Mouse (Mus musculus) inflammation-experienced regulatory T-cells, adult 16 weeks (primary cell): ENCODE measurements around the gene Med6. TPM values are rescaled to one million over a fixed set of nuclear protein-coding genes. Genes with fewer than 3 reads are reported as not detected.

Experiments
- polyA plus RNA-seq: library from polyadenylated mRNA; unstranded; fragments of 100-300 nt; shearing (Covaris generic); gene quantifications from one replicate; pipeline ENCODE4 v1.2.1, GENCODE M21; 2017

Gene Med6
- polyA plus RNA-seq, result 30.5 TPM

GRCm38 (mm10) chr12:81594902-81595671 lies at the start of gene Med6:
Gene Med6 (minus strand): TSS chr12:81595008.

GRCm38 (mm10) chr12:81630915-81631660 lies 36.3 kb upstream of the Med6 start, which contains the start of gene Ttc9:
Gene Ttc9 (plus strand): TSS chr12:81631249.

GRCm38 (mm10) chr12:81568374-81568773 lies 26.4 kb downstream of the Med6 start, which contains the start of gene Adam21:
Gene Adam21 (minus strand): TSS chr12:81568474.

GRCm38 (mm10) chr12:81532316-81533028 lies 62.3 kb downstream of the Med6 start, which contains the start of the genes Gm20498 and Synj2bp:
Gene Gm20498 (minus strand): TSS chr12:81532905.
Gene Synj2bp (minus strand): TSS chr12:81532911.

Other genes with a start within 250 kb of the Med6 start
- gene Gm4787, start 215.5 kb downstream of the Med6 start, polyA plus RNA-seq, result 0.89 TPM
- 0.95 TPM for gene Adam4, start 173.1 kb downstream of the Med6 start, polyA plus RNA-seq
- 157 TPM for gene Cox16, start 109.9 kb downstream of the Med6 start, polyA plus RNA-seq
- gene Gm20498, start 62.1 kb downstream of the Med6 start, polyA plus RNA-seq, result 14.9 TPM
- gene Synj2bp, start 62.1 kb downstream of the Med6 start, polyA plus RNA-seq, result 61.7 TPM
- not detected for gene Adam21, start 26.5 kb downstream of the Med6 start, polyA plus RNA-seq
- gene Ttc9, start 36.2 kb upstream of the Med6 start, polyA plus RNA-seq, result not detected
- 0.17 TPM for gene Map3k9, start 186.2 kb upstream of the Med6 start, polyA plus RNA-seq